Mouse (Mus musculus) left cerebral cortex, postnatal 36 days (tissue): ENCODE measurements around the gene Olfr494. TPM values are rescaled to one million over a fixed set of nuclear protein-coding genes. Genes with fewer than 3 reads are reported as not detected.

Source experiments
- DNase-seq, 2 experiments: peaks; one replicate each; pipeline ENCODE4 v3.0.0; 2021 to 2022; ENCODE audit warnings: low spot score in 2 of 2, mixed read lengths in 1 of 2
- intact Hi-C: fragments of 180-260 bp; cut with DNase I; formaldehyde crosslinking; loops from one replicate; pipeline ENCODE4 v1.15.1; 2025
- total RNA-seq, 2 experiments: library from RNA; stranded (reverse); gene quantifications; 2 replicates each; pipeline ENCODE4 v1.2.3; 2021

Gene Olfr494
- total RNA-seq, result not detected

DNA sequence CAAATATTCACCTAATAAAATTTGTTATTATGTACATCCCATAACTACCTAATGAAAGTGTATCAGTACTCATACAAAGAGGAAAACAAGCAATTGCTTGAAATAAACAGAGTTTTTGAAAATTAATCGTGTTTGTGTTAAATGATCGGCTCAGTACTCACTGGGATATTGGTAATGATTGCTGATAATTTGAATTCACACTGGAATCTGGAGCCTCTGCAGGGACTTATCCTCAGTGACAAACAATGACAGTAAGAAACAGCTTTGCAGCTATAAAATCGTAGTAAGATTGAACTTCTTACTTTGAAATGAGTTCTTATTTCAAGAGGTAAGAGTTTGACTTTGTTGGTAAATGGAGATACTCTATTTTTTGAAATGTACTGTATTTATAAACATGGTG is at the start of gene Olfr494:
Gene Olfr494 (plus strand): TSS at position 301 of the 400 bp plus-strand sequence.
- no peak for DNase-seq
- intact Hi-C loops, result no loop called here

GRCm38 (mm10) chr7:108323574-108323973 is 41.6 kb upstream of the Olfr494 start, which contains the start of gene Olfr492:
Olfr492 (minus strand) TSS chr7:108323674.
- no peak for DNase-seq
- intact Hi-C loops, result no loop called here

- no peak for DNase-seq
- intact Hi-C loops, result no loop called here
These were observed 18.3 kb upstream of the Olfr494 start, which contains the start of gene Olfr493 for GRCm38 (mm10) chr7:108346879-108347278. Olfr493 (minus strand) TSS chr7:108346979.

DNA sequence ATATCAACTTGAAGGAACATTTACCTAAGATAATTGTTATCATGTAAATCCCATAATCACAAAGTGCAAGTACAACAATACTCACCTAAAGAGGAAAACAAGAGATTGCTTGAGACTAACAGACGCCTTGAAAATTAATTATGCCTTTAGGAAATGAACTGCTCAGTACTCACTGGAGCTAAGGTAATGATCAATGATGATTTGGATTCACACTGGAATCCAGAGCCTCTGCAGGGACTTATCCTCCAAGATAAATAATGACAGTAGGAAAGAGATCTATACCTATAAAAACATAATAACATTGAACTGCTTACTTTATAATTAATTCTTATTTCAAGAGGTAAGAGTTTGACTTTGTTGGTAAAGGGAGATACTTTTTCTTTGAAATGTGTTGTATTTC is 27.7 kb downstream of the Olfr494 start, which contains the start of gene Olfr495:
Gene Olfr495 (plus strand): TSS at position 301 of the 400 bp plus-strand sequence.
- no peak for DNase-seq
- intact Hi-C loops, result no loop called here

Other genes starting within 250 kb of the Olfr494 start
- gene Olfr484, start 237.9 kb upstream of the Olfr494 start, total RNA-seq, result not detected
- not detected for gene Olfr485, start 205.5 kb upstream of the Olfr494 start, total RNA-seq
- gene Olfr486, start 192.6 kb upstream of the Olfr494 start, total RNA-seq, result not detected
- gene Olfr487, start 150.7 kb upstream of the Olfr494 start, total RNA-seq, result not detected
- not detected for gene Olfr488, start 107.0 kb upstream of the Olfr494 start, total RNA-seq
- gene Olfr490, start 76.4 kb upstream of the Olfr494 start, total RNA-seq, result not detected
- gene Olfr491, start 51.9 kb upstream of the Olfr494 start, total RNA-seq, result not detected
- gene Olfr492, start 41.7 kb upstream of the Olfr494 start, total RNA-seq, result not detected
- gene Olfr493, start 18.4 kb upstream of the Olfr494 start, total RNA-seq, result not detected
- not detected for gene Olfr495, start 27.8 kb downstream of the Olfr494 start, total RNA-seq
- gene Olfr497, start 55.1 kb downstream of the Olfr494 start, total RNA-seq, result not detected
- not detected for gene Olfr498, start 100.0 kb downstream of the Olfr494 start, total RNA-seq
- gene Olfr502, start 159.7 kb downstream of the Olfr494 start, total RNA-seq, result not detected
- gene Olfr503, start 179.2 kb downstream of the Olfr494 start, total RNA-seq, result not detected
- gene Olfr504, start 200.5 kb downstream of the Olfr494 start, total RNA-seq, result not detected
- gene Olfr506, start 245.5 kb downstream of the Olfr494 start, total RNA-seq, result not detected